Mouse (Mus musculus): ENCODE measurements at regions not wholly inside any gene's neighbourhood (a gene's known extent, or its start where the extent isn't known, plus 50 kb on each side); places are given as distances from the start of the nearest gene placed in this dataset.

DNA sequence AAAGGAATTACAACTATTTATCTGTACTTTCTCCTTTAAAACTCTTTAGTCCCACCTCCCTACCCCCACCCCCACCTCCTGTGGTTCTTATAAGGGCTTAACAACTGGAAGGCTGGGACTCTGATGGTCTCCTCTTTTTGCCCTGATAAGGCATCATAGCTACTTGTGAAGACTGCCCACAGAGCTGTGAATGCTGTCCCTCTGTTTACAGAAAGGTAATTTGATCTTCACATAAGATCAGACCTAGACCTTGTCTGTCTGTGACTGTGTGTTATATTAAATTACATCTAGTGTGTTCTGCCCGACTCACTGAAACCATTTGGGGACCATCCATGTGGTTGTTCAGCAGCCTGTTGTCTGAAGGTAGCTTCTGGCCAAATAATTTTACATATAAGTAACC, 175.3 kb upstream of the Rspo3 start:
- TF ChIP-seq CTCF (IDR thresholded peaks at IDR 0.05; ENCODE audit: low read depth, low read length): no peak
- TF ChIP-seq POLR2A (IDR thresholded peaks at IDR 0.05; ENCODE audit: extremely low read depth, insufficient read depth, low read length): no peak

All from liver, adult 2 months (tissue).